Mouse (Mus musculus): ENCODE measurements at regions not wholly inside any gene's neighbourhood (a gene's known extent, or its start where the extent isn't known, plus 50 kb on each side); places are given as distances from the start of the nearest gene placed in this dataset.
A peak's percentile ranks its signal among the peaks of the same experiment; 100 is the strongest.

GRCm38 (mm10) chr6:13523463-13524202 is 84.3 kb downstream of the Tmem168 start:
- ATAC-seq (replicated peaks), result peak; percentile 87
- 0 out of 2 replicates have a peak overlapping the region, but pooled peaks have one; percentile 23 for H3K27ac ChIP-seq (replicated peaks)
- WGBS, result 68% methylated on average over 8 of the region's 8 CpGs

GRCm38 (mm10) chr6:13514126-13514525 is 93.8 kb downstream of the Tmem168 start:
- ATAC-seq (replicated peaks), result no peak
- WGBS, result 70% methylated on average over 3 of the region's 3 CpGs
- Histone ChIP-seq H3K36me3 (no peaks in the 10 kb centered on the region), H3K4me3 (no peak overlapping the region), H3K27ac (replicated peaks) (no peak overlapping the region), H3K4me2 (replicated peaks) (no peak overlapping the region), H3K4me1 (no peaks in the 10 kb centered on the region), H3K27me3 (no peaks in the 10 kb centered on the region), H3K9ac (replicated peaks) (no peak overlapping the region), H3K9me3 (no peaks in the 10 kb centered on the region)

More at GRCm38 (mm10) chr6:13523463-13524202, 84.3 kb downstream of the Tmem168 start:
- Histone ChIP-seq H3K4me1 (0 out of 2 replicates have a peak, but pooled peaks cover 3% of the 10 kb centered on the region), H3K4me3 (no peak overlapping the region), H3K27me3 (no peaks in the 10 kb centered on the region), H3K9ac (replicated peaks) (no peak overlapping the region), H3K9me3 (no peaks in the 10 kb centered on the region), H3K36me3 (no peaks in the 10 kb centered on the region), H3K4me2 (replicated peaks) (no peak overlapping the region)

- Histone ChIP-seq H3K4me3 (no peak overlapping the region), H3K4me1 (no peaks in the 10 kb centered on the region), H3K4me2 (replicated peaks) (no peak overlapping the region), H3K27me3 (no peaks in the 10 kb centered on the region), H3K9ac (replicated peaks) (no peak overlapping the region), H3K36me3 (no peaks in the 10 kb centered on the region), H3K9me3 (no peaks in the 10 kb centered on the region), H3K27ac (replicated peaks) (no peak overlapping the region)
- no peak for ATAC-seq (replicated peaks)
- 88% methylated on average over 5 of the region's 5 CpGs for WGBS
Measured at GRCm38 (mm10) chr6:13476493-13477129, 131.3 kb downstream of the Tmem168 start.

- no peaks in the 10 kb centered on the region for H3K27me3 ChIP-seq
- H3K4me1 ChIP-seq, result no peaks in the 10 kb centered on the region
- WGBS, result 58% methylated on average over 3 of the region's 3 CpGs
- H3K27ac ChIP-seq (replicated peaks), result peak overlapping the region; percentile 52
- H3K4me3 ChIP-seq, result no peak overlapping the region
- H3K36me3 ChIP-seq, result no peaks in the 10 kb centered on the region
- no peaks in the 10 kb centered on the region for H3K9me3 ChIP-seq
- no peak overlapping the region for H3K4me2 ChIP-seq (replicated peaks)
- no peak overlapping the region for H3K9ac ChIP-seq (replicated peaks)
- ATAC-seq (replicated peaks), result peak; percentile 75
Measured at GRCm38 (mm10) chr6:13449160-13449787, 158.6 kb downstream of the Tmem168 start.

GRCm38 (mm10) chr6:13413768-13414167 is 189.0 kb upstream of the Vwde start:
- Histone ChIP-seq H3K4me1 (no peaks in the 10 kb centered on the region), H3K4me2 (replicated peaks) (no peak overlapping the region), H3K36me3 (no peaks in the 10 kb centered on the region), H3K9me3 (no peaks in the 10 kb centered on the region), H3K4me3 (no peak overlapping the region), H3K27ac (replicated peaks) (no peak overlapping the region), H3K27me3 (no peaks in the 10 kb centered on the region), H3K9ac (replicated peaks) (no peak overlapping the region)
- ATAC-seq (replicated peaks), result no peak; the same call in 1 of the 2 replicates

- Histone ChIP-seq H3K4me3 (no peak overlapping the region), H3K27me3 (no peaks in the 10 kb centered on the region), H3K4me1 (no peaks in the 10 kb centered on the region), H3K9me3 (no peaks in the 10 kb centered on the region), H3K27ac (replicated peaks) (no peak overlapping the region), H3K36me3 (no peaks in the 10 kb centered on the region), H3K9ac (replicated peaks) (no peak overlapping the region), H3K4me2 (replicated peaks) (no peak overlapping the region)
- 83% methylated on average over 3 of the region's 3 CpGs for WGBS
- ATAC-seq (replicated peaks), result no peak
Measured at GRCm38 (mm10) chr6:13413092-13413491, 188.3 kb upstream of the Vwde start.

GRCm38 (mm10) chr6:13384469-13384868 is 159.7 kb upstream of the Vwde start:
- H3K36me3 ChIP-seq, result no peaks in the 10 kb centered on the region
- H3K27ac ChIP-seq (replicated peaks), result no peak overlapping the region
- H3K4me3 ChIP-seq, result no peak overlapping the region
- no peaks in the 10 kb centered on the region for H3K9me3 ChIP-seq
- H3K4me1 ChIP-seq, result no peaks in the 10 kb centered on the region
- no peak overlapping the region for H3K9ac ChIP-seq (replicated peaks)
- 100% methylated on average over 1 of the region's 1 CpGs for WGBS
- ATAC-seq (replicated peaks), result no peak
- no peak overlapping the region for H3K4me2 ChIP-seq (replicated peaks)
- H3K27me3 ChIP-seq, result no peaks in the 10 kb centered on the region

GRCm38 (mm10) chr6:13383211-13383610 is 158.4 kb upstream of the Vwde start:
- no peak for ATAC-seq (replicated peaks)
- no peaks in the 10 kb centered on the region for H3K9me3 ChIP-seq
- no peak overlapping the region for H3K9ac ChIP-seq (replicated peaks)
- no peak overlapping the region for H3K4me3 ChIP-seq
- no peaks in the 10 kb centered on the region for H3K27me3 ChIP-seq
- no peaks in the 10 kb centered on the region for H3K4me1 ChIP-seq
- WGBS, result 89% methylated on average over 2 of the region's 2 CpGs
- no peak overlapping the region for H3K4me2 ChIP-seq (replicated peaks)
- no peak overlapping the region for H3K27ac ChIP-seq (replicated peaks)
- no peaks in the 10 kb centered on the region for H3K36me3 ChIP-seq

- ATAC-seq (replicated peaks), result no peak
- Histone ChIP-seq H3K4me2 (replicated peaks) (no peak overlapping the region), H3K27ac (replicated peaks) (no peak overlapping the region), H3K27me3 (no peaks in the 10 kb centered on the region), H3K4me3 (no peak overlapping the region), H3K9me3 (no peaks in the 10 kb centered on the region), H3K9ac (replicated peaks) (no peak overlapping the region), H3K4me1 (no peaks in the 10 kb centered on the region), H3K36me3 (no peaks in the 10 kb centered on the region)
- WGBS, result 52% methylated on average over 3 of the region's 3 CpGs
Measured at GRCm38 (mm10) chr6:13380819-13381218, 156.1 kb upstream of the Vwde start.

- H3K4me2 ChIP-seq (replicated peaks), result no peak overlapping the region
- no peaks in the 10 kb centered on the region for H3K9me3 ChIP-seq
- no peaks in the 10 kb centered on the region for H3K36me3 ChIP-seq
- no peak for ATAC-seq (replicated peaks)
- H3K27me3 ChIP-seq, result no peaks in the 10 kb centered on the region
- H3K27ac ChIP-seq (replicated peaks), result no peak overlapping the region
- no peak overlapping the region for H3K4me3 ChIP-seq
- no peak overlapping the region for H3K9ac ChIP-seq (replicated peaks)
- H3K4me1 ChIP-seq, result no peaks in the 10 kb centered on the region
Measured at GRCm38 (mm10) chr6:13379727-13380126, 155.0 kb upstream of the Vwde start.

- Histone ChIP-seq H3K4me1 (no peaks in the 10 kb centered on the region), H3K4me3 (no peak overlapping the region), H3K4me2 (replicated peaks) (no peak overlapping the region), H3K27me3 (no peaks in the 10 kb centered on the region), H3K36me3 (no peaks in the 10 kb centered on the region), H3K9me3 (no peaks in the 10 kb centered on the region), H3K27ac (replicated peaks) (no peak overlapping the region), H3K9ac (replicated peaks) (no peak overlapping the region)
- ATAC-seq (replicated peaks), result no peak
- 87% methylated on average over 1 of the region's 1 CpGs for WGBS
Measured at GRCm38 (mm10) chr6:13373896-13374295, 149.1 kb upstream of the Vwde start.

- Histone ChIP-seq H3K4me3 (no peak overlapping the region), H3K9ac (replicated peaks) (no peak overlapping the region), H3K4me1 (no peaks in the 10 kb centered on the region), H3K36me3 (no peaks in the 10 kb centered on the region), H3K9me3 (no peaks in the 10 kb centered on the region), H3K27me3 (no peaks in the 10 kb centered on the region), H3K27ac (replicated peaks) (no peak overlapping the region), H3K4me2 (replicated peaks) (no peak overlapping the region)
- ATAC-seq (replicated peaks), result no peak
Measured at GRCm38 (mm10) chr6:13369709-13370296, 145.0 kb upstream of the Vwde start.
